Mouse (Mus musculus): ENCODE measurements around the gene Defb29. TPM values are rescaled to one million over a fixed set of nuclear protein-coding genes. Genes with fewer than 3 reads are reported as not detected.

Defb29 gene
- polyA plus RNA-seq (2015; fragmentation: Nextera tagmentation; extraction: Ambion mirVana): not detected in 2 replicates

DNA sequence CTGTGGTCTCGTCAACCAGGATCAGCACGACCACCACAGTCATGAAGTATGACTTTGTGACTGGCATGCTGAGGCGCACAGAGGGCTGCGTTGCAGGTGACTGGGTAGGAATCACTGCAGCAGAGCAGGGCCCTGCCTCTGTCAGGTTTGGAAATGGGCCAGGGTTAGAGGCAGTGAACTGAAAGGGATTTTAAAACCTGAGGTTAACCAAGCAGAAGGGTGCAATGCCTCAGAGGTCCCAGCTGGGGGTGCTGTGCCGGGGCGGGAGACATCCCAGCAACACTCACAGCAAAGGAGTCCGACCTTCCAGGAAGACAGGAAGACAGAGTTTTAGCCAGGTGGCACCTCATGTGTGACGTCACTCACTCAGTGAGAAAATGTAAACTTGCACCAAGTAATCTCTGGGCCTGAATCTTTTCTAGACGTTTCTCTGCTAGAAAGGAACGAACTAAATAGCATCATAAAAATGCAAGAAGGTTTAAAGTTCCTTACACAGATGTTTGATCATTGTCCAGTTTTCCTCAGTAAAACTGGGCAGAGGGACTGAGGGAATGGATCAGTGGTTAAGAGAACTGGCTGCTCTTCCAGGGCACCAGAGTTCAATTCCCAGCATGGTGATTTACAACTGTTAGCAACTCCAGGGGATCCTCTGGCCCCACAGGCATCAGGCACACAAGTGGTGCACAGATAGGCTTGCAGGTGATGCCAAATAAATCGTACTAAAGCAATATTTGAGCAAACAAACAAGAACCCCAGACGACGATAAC is at the start of gene Defb29:
TSS of gene Defb29 (minus strand) at position 155 of the 767 bp plus-strand sequence.
- H3K27me3 ChIP-seq: no peaks in the 10 kb centered on the region
- H3K9ac ChIP-seq: no peak within 1 kb of the TSS
- H3K36me3 ChIP-seq: no peaks in the 10 kb centered on the region
- H3K27ac ChIP-seq: no peak within 1 kb of the TSS
- H3K4me3 ChIP-seq: no peak within 1 kb of the TSS
- H3K9me3 ChIP-seq: no peaks in the 10 kb centered on the region
- no peak within 1 kb of the TSS for H3K4me2 ChIP-seq
- ATAC-seq (ENCODE audit: borderline replicate concordance, extremely low read depth, low FRiP score, low TSS enrichment): no peak
- H3K4me1 ChIP-seq: no peaks in the 10 kb centered on the region
- WGBS: 49% methylated on average over 13 of the region's 13 CpGs

DNA sequence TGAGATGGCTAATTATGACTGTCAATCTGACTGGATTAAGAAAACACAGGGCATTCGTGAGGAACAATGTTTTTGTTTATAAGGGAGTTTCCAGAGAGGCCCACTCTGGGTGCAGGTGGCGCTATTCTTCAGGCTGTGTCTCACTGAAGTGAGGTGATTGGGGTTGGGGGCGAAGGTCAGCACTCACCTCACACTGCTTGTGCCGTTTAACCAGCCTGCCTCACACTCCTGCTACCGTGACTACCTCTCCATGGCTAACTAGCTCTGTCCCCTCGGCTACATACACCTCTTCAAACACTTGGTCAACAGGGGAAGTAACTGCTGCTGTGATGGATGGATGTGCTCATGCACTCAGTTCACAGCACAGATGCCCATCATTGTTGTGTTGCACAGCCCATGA is 49.1 kb upstream of the Defb29 start:
- WGBS: 28% methylated on average over 6 of the region's 6 CpGs
- no peak overlapping the region for H3K4me3 ChIP-seq

DNA sequence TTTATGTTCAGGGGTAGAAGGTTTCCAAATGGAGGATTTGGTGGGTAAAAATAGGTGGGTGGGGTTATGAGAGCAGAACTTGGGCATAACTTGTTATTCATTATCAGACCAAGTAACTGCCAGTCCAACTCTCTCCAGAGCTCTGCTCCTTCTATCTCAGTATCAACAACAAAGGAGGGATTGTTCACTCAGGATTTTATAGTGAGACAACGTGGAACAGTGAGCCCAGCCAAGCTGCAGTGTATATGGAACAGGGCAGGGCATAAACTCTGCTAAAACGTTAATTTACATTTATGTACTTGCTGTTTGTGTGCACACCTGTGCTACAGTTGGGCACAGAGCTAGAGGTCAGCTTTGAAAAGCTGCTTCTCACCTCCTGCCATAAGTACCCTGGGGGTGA is 48.6 kb upstream of the Defb29 start:
- H3K4me1 ChIP-seq: no peaks in the 10 kb centered on the region
- no peak overlapping the region for H3K9ac ChIP-seq
- no peak overlapping the region for H3K4me3 ChIP-seq
- 26% methylated on average over 2 of the region's 2 CpGs for WGBS
- ATAC-seq (ENCODE audit: borderline replicate concordance, extremely low read depth, low FRiP score, low TSS enrichment): no peak
- no peaks in the 10 kb centered on the region for H3K9me3 ChIP-seq
- H3K4me2 ChIP-seq: no peak overlapping the region
- no peaks in the 10 kb centered on the region for H3K27me3 ChIP-seq
- no peak overlapping the region for H3K27ac ChIP-seq
- H3K36me3 ChIP-seq: no peaks in the 10 kb centered on the region

More for the DNA sequence above, 49.1 kb upstream of the Defb29 start:
- Histone ChIP-seq H3K27me3 (no peaks in the 10 kb centered on the region), H3K9me3 (no peaks in the 10 kb centered on the region), H3K36me3 (no peaks in the 10 kb centered on the region), H3K9ac (no peak overlapping the region), H3K4me1 (no peaks in the 10 kb centered on the region), H3K27ac (no peak overlapping the region), H3K4me2 (no peak overlapping the region)
- no peak for ATAC-seq (ENCODE audit: borderline replicate concordance, extremely low read depth, low FRiP score, low TSS enrichment)

DNA sequence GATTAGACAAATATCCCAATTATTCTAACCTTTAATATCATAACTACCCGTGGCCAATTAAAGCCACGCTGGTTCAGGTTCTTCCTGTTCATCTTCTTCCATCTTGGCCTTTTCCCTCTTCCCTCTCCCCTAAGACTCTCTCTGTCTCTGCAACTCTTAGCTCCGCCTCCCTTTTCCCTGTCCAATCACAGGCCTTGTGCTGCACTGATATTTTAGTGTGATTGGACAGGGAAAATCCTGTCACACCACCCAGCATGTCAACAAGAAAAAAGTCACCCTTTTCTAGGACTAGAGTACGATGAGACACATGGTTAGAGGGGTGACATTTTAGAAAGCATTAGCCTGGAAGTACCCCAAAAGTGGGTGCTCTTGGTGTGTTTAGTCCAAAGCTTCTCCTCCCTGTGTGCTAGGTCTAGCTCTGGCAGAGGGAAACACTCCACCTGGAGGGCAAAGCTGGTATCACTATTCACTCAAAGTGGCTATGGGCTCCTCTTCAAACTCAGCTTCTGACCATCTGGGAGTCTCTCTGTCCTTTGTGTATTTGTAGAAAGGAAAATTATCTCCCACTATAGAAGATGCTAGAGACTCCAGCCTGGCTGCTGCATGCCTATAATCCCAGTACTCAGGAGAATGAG is 47.1 kb upstream of the Defb29 start:
- ATAC-seq (ENCODE audit: borderline replicate concordance, extremely low read depth, low FRiP score, low TSS enrichment): no peak
- no peak overlapping the region for H3K9ac ChIP-seq
- no peaks in the 10 kb centered on the region for H3K36me3 ChIP-seq
- no peak overlapping the region for H3K27ac ChIP-seq
- H3K4me3 ChIP-seq: no peak overlapping the region
- WGBS: 74% methylated on average over 4 of the region's 4 CpGs
- no peaks in the 10 kb centered on the region for H3K4me1 ChIP-seq
- no peak overlapping the region for H3K4me2 ChIP-seq
- H3K9me3 ChIP-seq: no peaks in the 10 kb centered on the region
- H3K27me3 ChIP-seq: no peaks in the 10 kb centered on the region

DNA sequence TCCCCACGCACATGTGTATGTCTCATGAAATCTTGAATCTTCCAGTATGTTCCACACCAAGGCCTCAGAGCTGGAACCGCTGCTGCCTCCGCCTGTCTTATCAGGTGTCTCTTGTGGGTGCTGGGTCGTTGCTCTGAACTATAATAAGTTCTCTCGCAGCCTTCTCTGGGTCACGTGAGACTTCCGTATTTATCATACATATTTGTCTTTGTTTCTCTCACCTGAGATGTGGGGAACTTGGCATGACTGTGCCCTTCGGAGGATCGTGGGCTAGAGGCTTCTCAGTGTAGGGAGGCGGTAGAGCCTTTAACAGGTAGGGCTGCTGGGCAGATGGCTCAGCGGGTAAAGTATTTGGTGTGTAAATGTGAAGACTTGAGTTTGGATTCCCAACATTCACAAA is 40.7 kb upstream of the Defb29 start:
- H3K9me3 ChIP-seq: no peaks in the 10 kb centered on the region
- no peaks in the 10 kb centered on the region for H3K27me3 ChIP-seq
- H3K4me1 ChIP-seq: no peaks in the 10 kb centered on the region
- 70% methylated on average over 11 of the region's 11 CpGs for WGBS
- no peak overlapping the region for H3K27ac ChIP-seq
- H3K36me3 ChIP-seq: no peaks in the 10 kb centered on the region
- no peak overlapping the region for H3K9ac ChIP-seq
- H3K4me2 ChIP-seq: no peak overlapping the region
- no peak for ATAC-seq (ENCODE audit: borderline replicate concordance, extremely low read depth, low FRiP score, low TSS enrichment)
- no peak overlapping the region for H3K4me3 ChIP-seq

DNA sequence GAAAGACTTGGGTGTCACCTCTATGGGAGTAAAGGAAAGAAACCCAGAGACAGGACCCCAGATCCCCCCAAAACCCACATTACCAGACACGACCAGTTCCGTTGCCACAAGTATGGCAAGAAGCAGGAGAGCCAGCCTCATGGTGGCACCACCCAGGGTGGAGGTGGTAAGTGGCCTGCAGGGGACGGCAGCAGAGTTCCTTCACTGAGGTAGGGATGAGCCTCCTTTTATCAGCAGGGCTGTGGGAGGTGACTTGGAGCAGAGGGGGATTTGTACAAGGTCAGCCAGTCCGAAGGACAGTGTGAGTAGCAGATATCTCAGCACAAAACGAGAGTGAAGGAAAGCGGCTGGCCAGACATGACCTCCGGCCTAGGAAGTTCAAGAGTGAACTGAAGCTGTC is 40.2 kb upstream of the Defb29 start, which contains the start of gene Defb19:
TSS of gene Defb19 (minus strand) at position 206 of the 400 bp plus-strand sequence.
- WGBS: 52% methylated on average over 7 of the region's 7 CpGs
- no peak for ATAC-seq (ENCODE audit: borderline replicate concordance, extremely low read depth, low FRiP score, low TSS enrichment)
- Histone ChIP-seq H3K9ac (no peak within 1 kb of the TSS), H3K27ac (no peak within 1 kb of the TSS), H3K4me1 (no peaks in the 10 kb centered on the region), H3K9me3 (no peaks in the 10 kb centered on the region), H3K4me3 (no peak within 1 kb of the TSS), H3K27me3 (no peaks in the 10 kb centered on the region), H3K36me3 (no peaks in the 10 kb centered on the region), H3K4me2 (no peak within 1 kb of the TSS)

DNA sequence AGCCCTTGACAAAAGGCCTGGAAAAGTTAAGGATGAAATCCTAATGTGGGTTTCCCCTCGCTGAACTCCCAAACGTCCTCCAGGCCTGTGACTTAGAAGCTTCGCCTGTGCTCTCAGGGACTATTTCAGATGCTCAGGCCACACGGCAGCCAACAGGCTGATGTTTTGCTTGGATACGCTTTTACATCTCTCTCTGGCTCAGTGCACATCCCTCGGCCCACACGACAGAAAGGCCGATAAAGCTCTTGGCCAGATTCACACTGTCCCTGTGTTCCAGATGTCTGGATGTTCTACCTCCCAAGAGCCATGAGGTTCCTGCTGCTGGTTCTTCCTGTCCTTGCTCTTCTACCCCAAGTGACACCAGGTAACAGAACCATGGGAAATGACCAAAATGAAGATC is 33.6 kb upstream of the Defb29 start:
- Histone ChIP-seq H3K27ac (no peak overlapping the region), H3K27me3 (no peaks in the 10 kb centered on the region), H3K4me3 (no peak overlapping the region), H3K4me1 (no peaks in the 10 kb centered on the region), H3K9ac (no peak overlapping the region), H3K9me3 (no peaks in the 10 kb centered on the region), H3K4me2 (no peak overlapping the region), H3K36me3 (no peaks in the 10 kb centered on the region)
- ATAC-seq (ENCODE audit: borderline replicate concordance, extremely low read depth, low FRiP score, low TSS enrichment): no peak
- 80% methylated on average over 8 of the region's 8 CpGs for WGBS

DNA sequence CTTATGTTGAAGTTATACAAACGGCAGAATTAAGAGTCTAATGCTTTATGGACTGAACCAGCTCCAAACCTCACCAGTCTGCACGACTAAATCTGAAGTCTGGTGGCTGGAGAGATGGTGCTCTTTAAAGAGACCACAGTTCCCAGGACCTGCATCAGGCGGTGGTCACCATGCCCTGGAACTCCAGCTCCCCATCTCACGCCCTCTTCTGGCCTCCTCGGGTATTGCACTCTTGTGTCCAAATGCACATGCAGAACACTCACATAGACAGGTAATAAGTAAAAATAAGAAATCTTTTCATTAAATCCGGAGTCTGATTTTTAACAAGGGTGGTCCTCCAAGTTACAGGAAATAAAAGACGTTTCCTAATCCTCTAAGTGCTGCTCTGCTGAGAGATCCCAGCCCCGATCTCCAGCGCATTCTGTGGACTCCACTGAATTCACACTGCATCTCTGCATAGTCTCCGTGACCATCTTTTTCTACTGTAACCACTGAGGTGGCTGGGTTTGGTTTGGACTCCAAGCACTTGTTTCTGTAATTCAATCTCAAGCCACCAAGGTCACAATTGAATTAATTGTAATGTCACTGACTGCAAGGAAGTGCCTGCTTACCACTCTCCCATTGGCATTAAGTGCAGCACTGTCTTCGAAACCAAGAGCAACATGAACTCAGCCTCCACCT is 32.4 kb upstream of the Defb29 start, which contains the start of gene Defb21:
TSS of gene Defb21 (plus strand) at position 631 of the 681 bp plus-strand sequence.
- no peak within 1 kb of the TSS for H3K4me2 ChIP-seq
- H3K9me3 ChIP-seq: no peaks in the 10 kb centered on the region
- no peaks in the 10 kb centered on the region for H3K27me3 ChIP-seq
- no peaks in the 10 kb centered on the region for H3K36me3 ChIP-seq
- no peak for ATAC-seq (ENCODE audit: borderline replicate concordance, extremely low read depth, low FRiP score, low TSS enrichment)
- no peaks in the 10 kb centered on the region for H3K4me1 ChIP-seq
- 59% methylated on average over 11 of the region's 11 CpGs for WGBS
- H3K4me3 ChIP-seq: no peak within 1 kb of the TSS
- no peak within 1 kb of the TSS for H3K27ac ChIP-seq
- H3K9ac ChIP-seq: no peak within 1 kb of the TSS

DNA sequence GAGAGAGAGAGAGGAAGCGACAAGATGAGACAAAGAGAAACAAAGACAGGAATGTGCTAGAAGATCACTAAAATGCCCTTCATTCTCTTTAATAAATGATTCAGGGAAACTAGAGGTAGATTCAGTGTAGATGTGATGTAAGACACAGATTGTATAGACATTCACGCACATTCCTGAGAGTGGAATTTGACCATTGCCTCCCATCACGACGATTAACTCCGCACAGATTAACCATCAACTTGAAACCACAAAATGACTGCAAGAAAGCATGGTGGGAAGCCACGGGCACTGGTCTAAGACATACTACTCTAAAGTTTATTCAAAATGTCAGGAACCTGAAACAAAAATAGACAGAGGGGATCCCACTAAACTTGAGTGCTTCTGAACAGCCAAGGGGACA is 30.4 kb upstream of the Defb29 start:
- no peaks in the 10 kb centered on the region for H3K27me3 ChIP-seq
- H3K4me3 ChIP-seq: no peak overlapping the region
- no peak overlapping the region for H3K27ac ChIP-seq
- no peaks in the 10 kb centered on the region for H3K9me3 ChIP-seq
- no peaks in the 10 kb centered on the region for H3K36me3 ChIP-seq
- no peak overlapping the region for H3K4me2 ChIP-seq
- no peak for ATAC-seq (ENCODE audit: borderline replicate concordance, extremely low read depth, low FRiP score, low TSS enrichment)
- no peak overlapping the region for H3K9ac ChIP-seq
- 56% methylated on average over 5 of the region's 6 CpGs for WGBS
- no peaks in the 10 kb centered on the region for H3K4me1 ChIP-seq

DNA sequence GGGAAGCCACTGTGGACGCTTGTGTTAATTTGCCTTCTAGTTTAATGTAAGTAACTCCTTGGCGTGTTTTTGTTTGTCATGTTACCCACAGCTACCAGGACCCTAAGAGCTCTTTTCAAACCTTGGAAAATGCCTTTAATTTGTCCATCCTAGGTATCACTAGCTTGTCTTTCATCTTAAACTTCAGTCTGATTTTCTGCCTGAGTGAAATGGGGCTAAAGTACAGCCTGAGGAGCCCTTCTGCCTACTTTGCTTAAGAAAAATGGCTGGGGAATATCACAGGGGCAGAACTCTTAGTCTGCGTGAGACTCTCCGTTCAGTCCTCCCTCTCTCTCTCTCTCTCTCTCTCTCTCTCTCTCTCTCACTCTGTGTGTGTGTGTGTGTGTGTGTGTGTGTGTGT is 30.0 kb upstream of the Defb29 start:
- H3K4me3 ChIP-seq: no peak overlapping the region
- ATAC-seq (ENCODE audit: borderline replicate concordance, extremely low read depth, low FRiP score, low TSS enrichment): no peak
- H3K27me3 ChIP-seq: no peaks in the 10 kb centered on the region
- H3K4me1 ChIP-seq: no peaks in the 10 kb centered on the region
- no peak overlapping the region for H3K4me2 ChIP-seq
- H3K9ac ChIP-seq: no peak overlapping the region
- 68% methylated on average over 4 of the region's 4 CpGs for WGBS
- no peak overlapping the region for H3K27ac ChIP-seq
- no peaks in the 10 kb centered on the region for H3K36me3 ChIP-seq
- no peaks in the 10 kb centered on the region for H3K9me3 ChIP-seq

DNA sequence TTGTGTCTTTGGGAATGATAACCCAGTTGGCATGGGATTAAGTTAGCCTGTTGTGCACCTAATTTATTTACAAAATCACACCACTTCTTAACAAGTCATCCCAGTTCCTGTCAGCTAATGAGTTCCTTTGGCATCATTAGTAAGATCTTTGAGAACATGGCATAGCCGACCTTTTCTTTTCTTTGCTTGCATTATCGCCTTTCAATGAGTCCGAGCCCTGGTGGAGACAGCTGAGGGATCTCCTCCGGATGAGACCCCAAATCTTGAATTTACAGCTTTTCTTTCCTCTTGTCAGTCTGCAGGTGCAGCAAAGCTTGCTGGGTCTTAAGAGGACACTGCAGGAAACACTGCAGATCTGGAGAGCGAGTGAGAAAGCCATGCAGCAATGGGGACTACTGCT is 29.1 kb upstream of the Defb29 start, which contains the start of gene Gm17416:
TSS of gene Gm17416 (plus strand) at position 301 of the 400 bp plus-strand sequence.
- 80% methylated on average over 5 of the region's 5 CpGs for WGBS
- H3K27ac ChIP-seq: no peak within 1 kb of the TSS
- no peaks in the 10 kb centered on the region for H3K27me3 ChIP-seq
- no peak within 1 kb of the TSS for H3K9ac ChIP-seq
- H3K4me2 ChIP-seq: no peak within 1 kb of the TSS
- no peak within 1 kb of the TSS for H3K4me3 ChIP-seq
- H3K4me1 ChIP-seq: no peaks in the 10 kb centered on the region
- H3K9me3 ChIP-seq: no peaks in the 10 kb centered on the region
- no peak for ATAC-seq (ENCODE audit: borderline replicate concordance, extremely low read depth, low FRiP score, low TSS enrichment)
- no peaks in the 10 kb centered on the region for H3K36me3 ChIP-seq

DNA sequence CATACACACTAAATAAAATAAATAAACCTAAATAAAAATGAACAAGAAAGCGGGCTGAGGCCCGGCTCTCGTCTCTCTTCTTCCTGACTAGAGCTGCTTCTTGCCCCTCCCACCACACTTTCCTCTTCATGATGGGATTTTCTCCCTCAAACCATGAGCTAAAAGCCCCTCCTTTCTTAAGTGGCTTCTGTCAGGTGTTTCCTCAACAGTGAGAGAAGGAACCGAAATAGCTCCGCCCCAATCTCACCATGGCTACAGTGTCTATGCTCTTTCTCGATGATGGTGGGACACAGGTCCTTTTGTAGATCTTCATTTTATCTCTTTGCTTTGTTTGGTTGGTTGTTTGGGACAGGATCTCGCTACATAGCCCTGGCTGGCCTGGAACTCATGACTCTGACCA is 16.8 kb upstream of the Defb29 start:
- 76% methylated on average over 7 of the region's 7 CpGs for WGBS
- Histone ChIP-seq H3K4me2 (no peak overlapping the region), H3K9ac (no peak overlapping the region), H3K36me3 (no peaks in the 10 kb centered on the region), H3K9me3 (no peaks in the 10 kb centered on the region), H3K27ac (no peak overlapping the region), H3K4me1 (0 out of 2 replicates have a peak, but pooled peaks cover 3% of the 10 kb centered on the region), H3K27me3 (no peaks in the 10 kb centered on the region), H3K4me3 (no peak overlapping the region)
- no peak for ATAC-seq (ENCODE audit: borderline replicate concordance, extremely low read depth, low FRiP score, low TSS enrichment)
